Mouse (Mus musculus): ENCODE measurements around the gene Ankef1. TPM values are rescaled to one million over a fixed set of nuclear protein-coding genes. Genes with fewer than 3 reads are reported as not detected.

Gene Ankef1
- total and polyA plus RNA-seq, 3 experiments: not detected

GRCm38 (mm10) chr2:136485815-136486619 is 15.7 kb upstream of the Ankef1 start:
- no peaks in the 10 kb centered on the region for H3K79me2 ChIP-seq (replicated peaks; ENCODE audit: control insufficient read depth, extremely low read depth, insufficient read depth, poor library complexity, severe bottlenecking)
- H3K4me3 ChIP-seq (replicated peaks in 1 of 3; ENCODE audit: low read depth in 2 of 3, low read length in 2 of 3, poor library complexity in 1 of 3): no peak overlapping the region
- dilution Hi-C loops (cut with MboI; ENCODE audit: extremely low pct_ligation_motif_present, extremely low pct_unique_long_range_greater_than_20kb, low sequenced_read_pairs): no loop called here
- H3K36me3 ChIP-seq (replicated peaks in 1 of 2; ENCODE audit: control insufficient read depth in 1 of 2, insufficient read depth in 1 of 2, low read length in 1 of 2): no peaks in the 10 kb centered on the region
- H3K27ac ChIP-seq (ENCODE audit: insufficient read depth, low read depth): no peak overlapping the region
- H3K4me2 ChIP-seq (ENCODE audit: insufficient read depth, low read depth, poor library complexity, severe bottlenecking): no peak overlapping the region
- no peak overlapping the region for H3K9ac ChIP-seq (ENCODE audit: insufficient read depth, low read depth)
- no peaks in the 10 kb centered on the region for H3K27me3 ChIP-seq (replicated peaks)
- peaks cover 4% of the 10 kb centered on the region for H3K9me3 ChIP-seq (replicated peaks; ENCODE audit: low read length)
- H3K4me1 ChIP-seq (ENCODE audit: control insufficient read depth in 1 of 2, insufficient read depth in 2 of 2): peaks cover 0 to 3% of the 10 kb centered on the region in 2 experiments; a peak in 1 of 4 replicates
- peak; percentile 65 for DNase-seq (ENCODE audit: extremely low read depth)
- TF ChIP-seq ZNF384 (IDR thresholded peaks at IDR 0.05; ENCODE audit: low read depth, low read length) (peak; percentile 72), MAX (IDR thresholded peaks at IDR 0.05; ENCODE audit: low read length) (no peak), MAZ (IDR thresholded peaks at IDR 0.05; ENCODE audit: low read depth, low read length) (0 out of 2 replicates have a peak, but pooled peaks have one; percentile 47), CTCF (conservative IDR thresholded peaks at IDR 0.05 in 1 of 2, IDR thresholded peaks at IDR 0.05 in 1 of 2; ENCODE audit: low read depth in 2 of 2, low read length in 2 of 2) (peak in 1 of 2 experiments; percentile 46; a peak in 2 of 4 replicates), HCFC1 (IDR thresholded peaks at IDR 0.05; ENCODE audit: low read depth, low read length) (no peak), RAD21 (IDR thresholded peaks at IDR 0.05; ENCODE audit: low read depth, low read length) (peak; percentile 49)
- in situ Hi-C loops (cut with MboI; ENCODE audit: low pct_ligation_motif_present, low pct_unique_long_range_greater_than_20kb, low sequenced_read_pairs): no loop called here

- dilution Hi-C loops (cut with MboI; ENCODE audit: extremely low pct_ligation_motif_present, extremely low pct_unique_long_range_greater_than_20kb, low sequenced_read_pairs) (no loop called here), in situ Hi-C loops (cut with MboI; ENCODE audit: low pct_ligation_motif_present, low pct_unique_long_range_greater_than_20kb, low sequenced_read_pairs) (no loop called here)
- Histone ChIP-seq H3K79me2 (replicated peaks; ENCODE audit: control insufficient read depth, extremely low read depth, insufficient read depth, poor library complexity, severe bottlenecking) (no peaks in the 10 kb centered on the region), H3K36me3 (replicated peaks in 1 of 2; ENCODE audit: control insufficient read depth in 1 of 2, insufficient read depth in 1 of 2, low read length in 1 of 2) (no peaks in the 10 kb centered on the region), H3K4me1 (ENCODE audit: control insufficient read depth in 1 of 2, insufficient read depth in 2 of 2) (peaks cover 0 to 3% of the 10 kb centered on the region in 2 experiments; a peak in 1 of 4 replicates), H3K9me3 (replicated peaks; ENCODE audit: low read length) (peaks cover 4% of the 10 kb centered on the region), H3K4me2 (ENCODE audit: insufficient read depth, low read depth, poor library complexity, severe bottlenecking) (no peak overlapping the region), H3K27me3 (replicated peaks) (no peaks in the 10 kb centered on the region), H3K27ac (ENCODE audit: insufficient read depth, low read depth) (no peak overlapping the region), H3K4me3 (replicated peaks in 1 of 3; ENCODE audit: low read depth in 2 of 3, low read length in 2 of 3, poor library complexity in 1 of 3) (no peak overlapping the region), H3K9ac (ENCODE audit: insufficient read depth, low read depth) (no peak overlapping the region)
- TF ChIP-seq E2F4 (IDR thresholded peaks at IDR 0.05; ENCODE audit: insufficient replicate concordance, low read depth, low read length): no peak
- no peak for TF ChIP-seq MXI1 (IDR thresholded peaks at IDR 0.05; ENCODE audit: low read depth, low read length)
- TF ChIP-seq NRF1 (IDR thresholded peaks at IDR 0.05; ENCODE audit: low read depth, low read length): no peak
- TF ChIP-seq ZMIZ1 (IDR thresholded peaks at IDR 0.05; ENCODE audit: low read depth, low read length): no peak
- no peak for TF ChIP-seq MAFK (IDR thresholded peaks at IDR 0.05; ENCODE audit: insufficient replicate concordance, low read length)
- TF ChIP-seq GABPA (IDR thresholded peaks at IDR 0.05; ENCODE audit: insufficient replicate concordance, low read depth, low read length): no peak
- DNase-seq (ENCODE audit: extremely low read depth): no peak
Observed at GRCm38 (mm10) chr2:136486986-136487385, 14.7 kb upstream of the Ankef1 start.

DNA sequence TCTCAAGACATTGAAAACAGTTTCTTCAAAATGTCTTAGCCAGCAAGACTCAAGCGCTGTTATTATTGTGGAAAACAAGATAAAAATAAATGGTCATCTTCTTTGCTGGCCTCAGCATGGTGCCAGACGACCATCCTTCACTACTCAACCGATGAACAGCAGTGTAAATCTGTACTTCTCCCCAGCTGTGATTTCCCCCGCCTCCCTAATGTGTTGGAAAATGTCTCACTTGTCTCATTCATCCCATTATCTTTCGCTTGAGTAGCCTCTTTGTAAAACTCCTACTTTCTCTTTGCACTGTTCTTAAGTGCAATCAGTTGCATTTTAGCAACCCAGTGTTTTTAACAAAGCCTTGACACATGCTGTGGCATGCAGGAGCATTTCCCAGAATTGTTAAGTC is 9.4 kb downstream of the Ankef1 start:
- Histone ChIP-seq H3K4me1 (ENCODE audit: control insufficient read depth in 1 of 2, insufficient read depth in 2 of 2) (no peaks in the 10 kb centered on the region), H3K4me3 (replicated peaks in 1 of 3; ENCODE audit: low read depth in 2 of 3, low read length in 2 of 3, poor library complexity in 1 of 3) (no peak overlapping the region), H3K27me3 (replicated peaks) (no peaks in the 10 kb centered on the region), H3K79me2 (replicated peaks; ENCODE audit: control insufficient read depth, extremely low read depth, insufficient read depth, poor library complexity, severe bottlenecking) (no peaks in the 10 kb centered on the region), H3K9me3 (replicated peaks; ENCODE audit: low read length) (peaks cover 12% of the 10 kb centered on the region), H3K4me2 (ENCODE audit: insufficient read depth, low read depth, poor library complexity, severe bottlenecking) (no peak overlapping the region), H3K36me3 (replicated peaks in 1 of 2; ENCODE audit: control insufficient read depth in 1 of 2, insufficient read depth in 1 of 2, low read length in 1 of 2) (no peaks in the 10 kb centered on the region), H3K27ac (ENCODE audit: insufficient read depth, low read depth) (no peak overlapping the region), H3K9ac (ENCODE audit: insufficient read depth, low read depth) (no peak overlapping the region)
- in situ Hi-C loops (cut with MboI; ENCODE audit: low pct_ligation_motif_present, low pct_unique_long_range_greater_than_20kb, low sequenced_read_pairs): no loop called here
- TF ChIP-seq ZNF384 (IDR thresholded peaks at IDR 0.05; ENCODE audit: low read depth, low read length): no peak
- no peak for TF ChIP-seq RCOR1 (conservative IDR thresholded peaks at IDR 0.05; ENCODE audit: low read depth, low read length)
- no peak for TF ChIP-seq ZMIZ1 (IDR thresholded peaks at IDR 0.05; ENCODE audit: low read depth, low read length)
- DNase-seq (ENCODE audit: extremely low read depth): no peak
- dilution Hi-C loops (cut with MboI; ENCODE audit: extremely low pct_ligation_motif_present, extremely low pct_unique_long_range_greater_than_20kb, low sequenced_read_pairs): no loop called here
